Mouse (Mus musculus): ENCODE data around the gene Prickle2. TPM values are rescaled to one million over a fixed set of nuclear protein-coding genes. Genes with fewer than 3 reads are reported as not detected.

Gene Prickle2
- polyA plus RNA-seq, 1 experiment from 2014 or later: 5.0 TPM

- no peaks in the 10 kb centered on the region for H3K27me3 ChIP-seq (ENCODE audit: control insufficient read depth, insufficient read depth, low read length)
- H3K36me3 ChIP-seq (ENCODE audit: control insufficient read depth, insufficient read depth, low read length): no peaks in the 10 kb centered on the region
- H3K9ac ChIP-seq (ENCODE audit: low read length): no peak overlapping the region
- H3K27ac ChIP-seq (replicated peaks; ENCODE audit: low read depth, low read length): no peak overlapping the region
- no peak overlapping the region for H3K4me3 ChIP-seq (ENCODE audit: low read depth, low read length)
- no peak for ATAC-seq (ENCODE audit: insufficient number of reproducible peaks, low FRiP score, low TSS enrichment, low read depth)
- 88% methylated on average over 1 of the region's 1 CpGs for WGBS
- no peaks in the 10 kb centered on the region for H3K9me3 ChIP-seq (ENCODE audit: control insufficient read depth, low read length)
- no peaks in the 10 kb centered on the region for H3K4me1 ChIP-seq (ENCODE audit: control insufficient read depth, insufficient read depth, low read length)
- no peak overlapping the region for H3K4me2 ChIP-seq (ENCODE audit: low read depth, severe bottlenecking)
- no peak for DNase-seq (ENCODE audit: low spot score)
These were observed 146.7 kb downstream of the Prickle2 start for GRCm38 (mm10) chr6:92559261-92559660.

- H3K27ac ChIP-seq (replicated peaks; ENCODE audit: low read depth, low read length): no peak overlapping the region
- DNase-seq (ENCODE audit: low spot score) (no peak), ATAC-seq (ENCODE audit: insufficient number of reproducible peaks, low FRiP score, low TSS enrichment, low read depth) (no peak)
- no peak overlapping the region for H3K4me3 ChIP-seq (ENCODE audit: low read depth, low read length)
- H3K27me3 ChIP-seq (ENCODE audit: control insufficient read depth, insufficient read depth, low read length): no peaks in the 10 kb centered on the region
- no peaks in the 10 kb centered on the region for H3K36me3 ChIP-seq (ENCODE audit: control insufficient read depth, insufficient read depth, low read length)
- no peaks in the 10 kb centered on the region for H3K9me3 ChIP-seq (ENCODE audit: control insufficient read depth, low read length)
- no peak overlapping the region for H3K9ac ChIP-seq (ENCODE audit: low read length)
- WGBS: 83% methylated on average over 2 of the region's 2 CpGs
- H3K4me2 ChIP-seq (ENCODE audit: low read depth, severe bottlenecking): no peak overlapping the region
- no peaks in the 10 kb centered on the region for H3K4me1 ChIP-seq (ENCODE audit: control insufficient read depth, insufficient read depth, low read length)
These were observed 150.3 kb downstream of the Prickle2 start for GRCm38 (mm10) chr6:92555675-92556074.

GRCm38 (mm10) chr6:92553086-92553485 lies 152.9 kb downstream of the Prickle2 start:
- 84% methylated on average over 4 of the region's 4 CpGs for whole genome bisulfite sequencing

GRCm38 (mm10) chr6:92549246-92549645 lies 156.7 kb downstream of the Prickle2 start:
- Histone ChIP-seq H3K9me3 (ENCODE audit: control insufficient read depth, low read length) (no peaks in the 10 kb centered on the region), H3K27me3 (ENCODE audit: control insufficient read depth, insufficient read depth, low read length) (no peaks in the 10 kb centered on the region)
- WGBS: 64% methylated on average over 8 of the region's 8 CpGs

More at GRCm38 (mm10) chr6:92553086-92553485, 152.9 kb downstream of the Prickle2 start:
- Histone ChIP-seq H3K36me3 (ENCODE audit: control insufficient read depth, insufficient read depth, low read length) (no peaks in the 10 kb centered on the region), H3K27me3 (ENCODE audit: control insufficient read depth, insufficient read depth, low read length) (no peaks in the 10 kb centered on the region), H3K4me2 (ENCODE audit: low read depth, severe bottlenecking) (no peak overlapping the region), H3K9ac (ENCODE audit: low read length) (no peak overlapping the region), H3K4me3 (ENCODE audit: low read depth, low read length) (no peak overlapping the region), H3K9me3 (ENCODE audit: control insufficient read depth, low read length) (no peaks in the 10 kb centered on the region), H3K4me1 (ENCODE audit: control insufficient read depth, insufficient read depth, low read length) (no peaks in the 10 kb centered on the region), H3K27ac (replicated peaks; ENCODE audit: low read depth, low read length) (no peak overlapping the region)
- DNase-seq (ENCODE audit: low spot score): no peak
- ATAC-seq (ENCODE audit: insufficient number of reproducible peaks, low FRiP score, low TSS enrichment, low read depth): no peak

GRCm38 (mm10) chr6:92545204-92545603 lies 160.8 kb downstream of the Prickle2 start:
- no peak for ATAC-seq (ENCODE audit: insufficient number of reproducible peaks, low FRiP score, low TSS enrichment, low read depth)
- WGBS: 86% methylated on average over 2 of the region's 2 CpGs
- Histone ChIP-seq H3K9ac (ENCODE audit: low read length) (no peak overlapping the region), H3K27me3 (ENCODE audit: control insufficient read depth, insufficient read depth, low read length) (no peaks in the 10 kb centered on the region), H3K9me3 (ENCODE audit: control insufficient read depth, low read length) (no peaks in the 10 kb centered on the region), H3K4me2 (ENCODE audit: low read depth, severe bottlenecking) (no peak overlapping the region), H3K27ac (replicated peaks; ENCODE audit: low read depth, low read length) (no peak overlapping the region), H3K36me3 (ENCODE audit: control insufficient read depth, insufficient read depth, low read length) (no peaks in the 10 kb centered on the region), H3K4me1 (ENCODE audit: control insufficient read depth, insufficient read depth, low read length) (no peaks in the 10 kb centered on the region), H3K4me3 (ENCODE audit: low read depth, low read length) (no peak overlapping the region)
- DNase-seq (ENCODE audit: low spot score): no peak

More at GRCm38 (mm10) chr6:92549246-92549645, 156.7 kb downstream of the Prickle2 start:
- DNase-seq (ENCODE audit: low spot score) (no peak), ATAC-seq (ENCODE audit: insufficient number of reproducible peaks, low FRiP score, low TSS enrichment, low read depth) (no peak)
- Histone ChIP-seq H3K36me3 (ENCODE audit: control insufficient read depth, insufficient read depth, low read length) (no peaks in the 10 kb centered on the region), H3K27ac (replicated peaks; ENCODE audit: low read depth, low read length) (no peak overlapping the region), H3K4me1 (ENCODE audit: control insufficient read depth, insufficient read depth, low read length) (no peaks in the 10 kb centered on the region), H3K4me2 (ENCODE audit: low read depth, severe bottlenecking) (no peak overlapping the region), H3K9ac (ENCODE audit: low read length) (no peak overlapping the region), H3K4me3 (ENCODE audit: low read depth, low read length) (no peak overlapping the region)

GRCm38 (mm10) chr6:92543825-92544224 lies 162.1 kb downstream of the Prickle2 start:
- Histone ChIP-seq H3K4me1 (ENCODE audit: control insufficient read depth, insufficient read depth, low read length) (no peaks in the 10 kb centered on the region), H3K27ac (replicated peaks; ENCODE audit: low read depth, low read length) (no peak overlapping the region), H3K36me3 (ENCODE audit: control insufficient read depth, insufficient read depth, low read length) (no peaks in the 10 kb centered on the region), H3K4me2 (ENCODE audit: low read depth, severe bottlenecking) (no peak overlapping the region), H3K9me3 (ENCODE audit: control insufficient read depth, low read length) (no peaks in the 10 kb centered on the region), H3K27me3 (ENCODE audit: control insufficient read depth, insufficient read depth, low read length) (no peaks in the 10 kb centered on the region), H3K4me3 (ENCODE audit: low read depth, low read length) (no peak overlapping the region), H3K9ac (ENCODE audit: low read length) (no peak overlapping the region)
- 87% methylated on average over 4 of the region's 4 CpGs for WGBS
- DNase-seq (ENCODE audit: low spot score): no peak
- no peak for ATAC-seq (ENCODE audit: insufficient number of reproducible peaks, low FRiP score, low TSS enrichment, low read depth)

GRCm38 (mm10) chr6:92542402-92543101 lies 163.4 kb downstream of the Prickle2 start:
- H3K4me3 ChIP-seq (ENCODE audit: low read depth, low read length): no peak overlapping the region
- no peak overlapping the region for H3K9ac ChIP-seq (ENCODE audit: low read length)
- DNase-seq (ENCODE audit: low spot score) (no peak), ATAC-seq (ENCODE audit: insufficient number of reproducible peaks, low FRiP score, low TSS enrichment, low read depth) (no peak)
- no peaks in the 10 kb centered on the region for H3K9me3 ChIP-seq (ENCODE audit: control insufficient read depth, low read length)
- H3K27me3 ChIP-seq (ENCODE audit: control insufficient read depth, insufficient read depth, low read length): no peaks in the 10 kb centered on the region
- H3K4me1 ChIP-seq (ENCODE audit: control insufficient read depth, insufficient read depth, low read length): no peaks in the 10 kb centered on the region
- 58% methylated on average over 5 of the region's 5 CpGs for WGBS
- no peaks in the 10 kb centered on the region for H3K36me3 ChIP-seq (ENCODE audit: control insufficient read depth, insufficient read depth, low read length)
- no peak overlapping the region for H3K27ac ChIP-seq (replicated peaks; ENCODE audit: low read depth, low read length)
- H3K4me2 ChIP-seq (ENCODE audit: low read depth, severe bottlenecking): no peak overlapping the region

- H3K36me3 ChIP-seq (ENCODE audit: control insufficient read depth, insufficient read depth, low read length): no peaks in the 10 kb centered on the region
- H3K4me1 ChIP-seq (ENCODE audit: control insufficient read depth, insufficient read depth, low read length): peaks cover 8% of the 10 kb centered on the region
- ATAC-seq (ENCODE audit: insufficient number of reproducible peaks, low FRiP score, low TSS enrichment, low read depth) (peak; percentile 82), DNase-seq (ENCODE audit: low spot score) (peak; percentile 57)
- H3K27me3 ChIP-seq (ENCODE audit: control insufficient read depth, insufficient read depth, low read length): no peaks in the 10 kb centered on the region
- H3K9me3 ChIP-seq (ENCODE audit: control insufficient read depth, low read length): no peaks in the 10 kb centered on the region
- no peak overlapping the region for H3K27ac ChIP-seq (replicated peaks; ENCODE audit: low read depth, low read length)
- 11% methylated on average over 11 of the region's 11 CpGs for WGBS
- H3K4me3 ChIP-seq (ENCODE audit: low read depth, low read length): peak overlapping the region; percentile 27
- H3K9ac ChIP-seq (ENCODE audit: low read length): peak overlapping the region; percentile 23; the same call in 1 of the 2 replicates
- peak overlapping the region; percentile 55 for H3K4me2 ChIP-seq (ENCODE audit: low read depth, severe bottlenecking)
These were observed 171.5 kb downstream of the Prickle2 start for GRCm38 (mm10) chr6:92534226-92535031.
